Mouse (Mus musculus) myocyte (in vitro differentiated cells): ENCODE results near the gene Cdk5.

Experiments used
- E2F4 ChIP-seq: IDR thresholded peaks from one replicate; pipeline ENCODE4 v1.6.1; 2011; ENCODE audit warnings: mild to moderate bottlenecking, control low read depth, moderate library complexity; ENCODE audit not compliant: insufficient read depth
- POLR2A ChIP-seq: IDR thresholded peaks from one replicate; pipeline ENCODE4 v1.6.1; 2011; ENCODE audit warnings: low read depth, mild to moderate bottlenecking, control low read depth, moderate library complexity; ENCODE audit not compliant: insufficient read length
- TCF12 ChIP-seq: IDR thresholded peaks from one replicate; pipeline ENCODE4 v1.6.1; 2011; ENCODE audit warnings: mild to moderate bottlenecking, control low read depth; ENCODE audit not compliant: poor library complexity, insufficient read depth, severe bottlenecking

DNA sequence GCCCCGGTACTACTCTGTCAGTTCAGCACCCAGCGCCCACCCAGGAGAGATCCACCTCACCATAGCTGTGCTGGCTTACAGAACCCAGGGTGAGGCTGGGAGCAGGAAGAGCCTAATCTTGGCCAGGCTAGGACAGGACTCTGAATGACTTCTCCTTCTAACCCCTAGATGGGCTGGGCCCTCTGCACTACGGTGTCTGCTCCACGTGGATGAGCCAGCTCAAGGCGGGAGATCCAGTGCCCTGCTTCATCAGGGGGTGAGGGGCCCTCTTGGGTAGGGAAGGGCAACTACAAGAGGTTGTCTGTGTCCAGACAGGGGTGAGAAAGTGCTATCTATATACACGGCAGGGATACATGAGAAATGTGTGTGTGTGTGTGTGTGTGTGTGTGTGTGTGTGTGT is 41.8 kb downstream of the Cdk5 start:
- TF ChIP-seq TCF12 = no peak
- TF ChIP-seq E2F4 = no peak
- TF ChIP-seq POLR2A = no peak
